10 mouse cellular contexts compared by ENCODE assay signal in genomic region chr1:143640650-143641407, GRCm38 (mm10). TPM values are rescaled to one million over a fixed set of nuclear protein-coding genes. Genes with fewer than 3 reads are reported as not detected.
A peak's percentile ranks its signal among the peaks of the same experiment; 100 is the strongest.
DNase-seq lines count a peak whose midpoint lies in the region; ATAC-seq lines count a peak whose summit lies in the region.
"Had no signal": no experiment of that assay in that cellular context is flagged by ENCODE, and none has a peak within 500 bp of the region (broad histone marks: within the 10 kb centered on the region; RNA-seq: fewer than 3 reads in every experiment).

B3galt2 (plus strand) TSS chr1:143640664.

- H3K4me3 ChIP-seq in kidney, embryonic 15.5 days (replicated peaks): no peak within 1 kb of the TSS; the same call in 1 of the 2 replicates
- H3K4me3 ChIP-seq in midbrain, embryonic 15.5 days: peak within 1 kb of the TSS; percentile 50

- no peaks in the 10 kb centered on the region for H3K36me3 ChIP-seq in kidney, embryonic 15.5 days
- no peaks in the 10 kb centered on the region for H3K36me3 ChIP-seq in midbrain, embryonic 15.5 days (replicated peaks)

- ATAC-seq in kidney, embryonic 15.5 days (replicated peaks; ENCODE audit: low FRiP score): no peak
- peak; percentile 69 for ATAC-seq in granulocyte monocyte progenitor cell, adult 5-6 weeks (replicated peaks; ENCODE audit: poor library complexity, severe bottlenecking)
- peak; percentile 95 for ATAC-seq in midbrain, embryonic 15.5 days (replicated peaks)
- ATAC-seq: Patski had no signal

- no peaks in the 10 kb centered on the region for H3K4me1 ChIP-seq in kidney, embryonic 15.5 days
- peaks cover 4% of the 10 kb centered on the region; the same call in 1 of the 2 replicates for H3K4me1 ChIP-seq in midbrain, embryonic 15.5 days

- WGBS in kidney, embryonic 15.5 days: 60% methylated on average over 15 of the region's 15 CpGs
- WGBS in midbrain, embryonic 15.5 days: 9% methylated on average over 15 of the region's 15 CpGs

- no peaks in the 10 kb centered on the region for H3K27me3 ChIP-seq in kidney, embryonic 15.5 days
- no peaks in the 10 kb centered on the region for H3K27me3 ChIP-seq in midbrain, embryonic 15.5 days (replicated peaks)
- H3K27me3 ChIP-seq: Patski had no signal

- peak within 1 kb of the TSS; percentile 37; the same call in 1 of the 2 replicates for H3K4me2 ChIP-seq in kidney, embryonic 15.5 days
- peak within 1 kb of the TSS; percentile 52 for H3K4me2 ChIP-seq in midbrain, embryonic 15.5 days

- H3K9me3 ChIP-seq in kidney, embryonic 15.5 days (replicated peaks): no peaks in the 10 kb centered on the region
- no peaks in the 10 kb centered on the region for H3K9me3 ChIP-seq in midbrain, embryonic 15.5 days

- no peak within 1 kb of the TSS for H3K9ac ChIP-seq in kidney, embryonic 15.5 days
- H3K9ac ChIP-seq in midbrain, embryonic 15.5 days: peak within 1 kb of the TSS; percentile 70
- H3K9ac ChIP-seq: liver, embryonic 14.5 days had no signal

- no peak for DNase-seq in kidney, postnatal 36 days
- peak; percentile 33 for DNase-seq in cerebellum, adult 9-10 months
- peak; percentile 77 for DNase-seq in layer of hippocampus, adult 9-11 months
- peak; percentile 16 to 21 for DNase-seq in thymus, adult 18-20 months
- no peak for DNase-seq in testis, postnatal 14 days (ENCODE audit: low spot score)

- H3K27ac ChIP-seq in kidney, embryonic 15.5 days: no peak within 1 kb of the TSS
- peak within 1 kb of the TSS; percentile 94 for H3K27ac ChIP-seq in midbrain, embryonic 15.5 days
- H3K27ac ChIP-seq: liver, embryonic 14.5 days had no signal

RNA-seq across cellular contexts. Expression of gene B3galt2, which starts in this region (rescaled TPM):
- 0.31 and 0.45 TPM in 2 replicates for polyA plus RNA-seq in kidney, embryonic 15.5 days (2015; fragmentation: Nextera tagmentation; extraction: Ambion mirVana)
- not detected in 2 replicates for total RNA-seq in granulocyte monocyte progenitor cell, adult 5-6 weeks (2014; fragmentation: Nextera tagmentation)
- total RNA-seq in granulocyte monocyte progenitor cell, adult 5-6 weeks (2017): 0.04 and 0.05 TPM in 2 replicates
- 6.5 and 7.0 TPM in 2 replicates for polyA plus RNA-seq in midbrain, embryonic 15.5 days (2015; fragmentation: Nextera tagmentation; extraction: Ambion mirVana)
- polyA plus RNA-seq: Patski had no signal

Comparison
In these comparisons a context has a peak if more than half of its experiments do, and no peak if none do; other contexts are left out.
1. Peak in ATAC-seq in granulocyte monocyte progenitor cell, adult 5-6 weeks; RNA of the gene not detected or under 1 TPM.
2. DNase-seq: peak in cerebellum, adult 9-10 months (single experiment), layer of hippocampus, adult 9-11 months (single experiment) and thymus, adult 18-20 months (2 of 2); none in kidney, postnatal 36 days (0 of 2) and testis, postnatal 14 days (single experiment).